Mouse (Mus musculus) liver, adult 2 months (tissue): Measurements from ENCODE around the gene Prdm2.

Experiments used
- CTCF ChIP-seq: fragments of 200-500 bp; IDR thresholded peaks from 2 replicates; pipeline ENCODE4 v1.5.1; 2011; ENCODE audit warnings: low read depth, low read length, control low read depth
- POLR2A ChIP-seq: fragments of 200-500 bp; IDR thresholded peaks from 2 replicates; pipeline ENCODE4 v1.6.1; 2011; ENCODE audit warnings: low read length, control low read depth; ENCODE audit not compliant: insufficient read depth; ENCODE audit errors: extremely low read depth

DNA sequence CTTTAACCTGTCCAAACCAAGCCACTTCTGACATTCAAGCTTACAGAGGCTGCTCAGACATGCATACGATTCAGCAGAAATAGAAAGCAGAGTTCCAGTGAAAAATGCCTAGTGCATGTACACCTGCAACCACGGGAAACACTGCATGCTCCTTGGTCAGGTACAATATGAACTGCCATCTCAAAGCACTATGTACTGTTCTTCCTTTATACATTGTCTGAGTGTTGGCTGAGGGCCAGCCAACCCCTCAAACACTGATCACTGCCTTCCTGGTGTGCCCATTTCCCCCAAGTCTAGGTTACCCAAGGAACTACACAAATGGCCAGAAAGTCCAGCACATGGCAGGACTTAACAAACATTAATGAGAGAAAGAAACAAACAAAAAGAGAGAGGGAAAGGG, 53.5 kb downstream of the Prdm2 start:
- no peak for TF ChIP-seq POLR2A
- TF ChIP-seq CTCF: no peak
